Mouse (Mus musculus) right cerebral cortex, adult 18-20 months (tissue): ENCODE results near the gene Ern1.

Source experiments
- DNase-seq: peaks from one replicate; pipeline ENCODE4 v3.0.0; 2022; ENCODE audit warnings: mixed read lengths

Gene Ern1

GRCm38 (mm10) chr11:106386409-106386808, 101.2 kb downstream of the Ern1 start:
- DNase-seq: no peak

GRCm38 (mm10) chr11:106383051-106383790, 104.4 kb downstream of the Ern1 start:
- no peak for DNase-seq

GRCm38 (mm10) chr11:106382424-106382823, 105.2 kb downstream of the Ern1 start:
- no peak for DNase-seq

- no peak for DNase-seq
These were observed 105.8 kb downstream of the Ern1 start for GRCm38 (mm10) chr11:106381883-106382282.

- no peak for DNase-seq
These were observed 106.6 kb downstream of the Ern1 start for GRCm38 (mm10) chr11:106381011-106381410.

- no peak for DNase-seq
These were observed 112.7 kb downstream of the Ern1 start for GRCm38 (mm10) chr11:106374979-106375378.

- DNase-seq: no peak
These were observed 113.1 kb downstream of the Ern1 start for GRCm38 (mm10) chr11:106374559-106374958.

GRCm38 (mm10) chr11:106373998-106374397, 113.7 kb downstream of the Ern1 start:
- DNase-seq: no peak

GRCm38 (mm10) chr11:106366316-106366715, 121.3 kb downstream of the Ern1 start:
- peak; percentile 58 for DNase-seq

- DNase-seq: no peak
These were observed 122.3 kb downstream of the Ern1 start, which contains the start of gene Prr29 for GRCm38 (mm10) chr11:106365366-106365765. Prr29 (plus strand) TSS chr11:106365472.

GRCm38 (mm10) chr11:106364712-106365111, 122.9 kb downstream of the Ern1 start:
- peak; percentile 4 for DNase-seq

GRCm38 (mm10) chr11:106359350-106359749, 128.3 kb downstream of the Ern1 start:
- no peak for DNase-seq

- DNase-seq: no peak
These were observed 132.1 kb downstream of the Ern1 start for GRCm38 (mm10) chr11:106355382-106356128.

- DNase-seq: no peak
These were observed 133.5 kb downstream of the Ern1 start for GRCm38 (mm10) chr11:106354181-106354580.

GRCm38 (mm10) chr11:106353188-106353587, 134.5 kb downstream of the Ern1 start, which contains the start of gene Scn4a:
Scn4a (minus strand) TSS chr11:106353288.
- DNase-seq: no peak

GRCm38 (mm10) chr11:106351941-106352340, 135.7 kb downstream of the Ern1 start:
- no peak for DNase-seq

- DNase-seq: no peak
These were observed 136.4 kb downstream of the Ern1 start for GRCm38 (mm10) chr11:106351253-106351652.

GRCm38 (mm10) chr11:106350853-106351252, 136.8 kb downstream of the Ern1 start:
- no peak for DNase-seq

GRCm38 (mm10) chr11:106349772-106350171, 137.9 kb downstream of the Ern1 start:
- DNase-seq: no peak

GRCm38 (mm10) chr11:106344910-106345309, 142.7 kb downstream of the Ern1 start:
- no peak for DNase-seq
